Mouse (Mus musculus) limb, embryonic 12.5 days (tissue): Measurements from ENCODE around the gene Mdm4. TPM values are rescaled to one million over a fixed set of nuclear protein-coding genes. Genes with fewer than 3 reads are reported as not detected.
A peak's percentile ranks its signal among the peaks of the same experiment; 100 is the strongest.

ENCODE experiments used
- ATAC-seq: fragments of 200-750 bp; cut with Nextera tagmentation; 2 replicates; pipeline ENCODE4 v1.8.0; 2017; ENCODE audit warnings: low read depth, moderate TSS enrichment; ENCODE audit not compliant: insufficient number of reproducible peaks, insufficient read depth, low FRiP score, low TSS enrichment
- H3K27ac ChIP-seq: fragments of 300-500 bp; sonication (generic); 2 replicates; pipeline ENCODE4 v1.5.1; 2016; ENCODE audit warnings: mild to moderate bottlenecking, moderate library complexity
- H3K27me3 ChIP-seq: fragments of 300-500 bp; sonication (generic); 2 replicates; pipeline ENCODE4 v1.6.1; 2016; ENCODE audit warnings: mild to moderate bottlenecking, moderate library complexity
- H3K36me3 ChIP-seq: fragments of 300-500 bp; sonication (generic); 2 replicates; pipeline ENCODE4 v1.6.1; 2016; ENCODE audit warnings: mild to moderate bottlenecking, moderate library complexity
- H3K4me1 ChIP-seq: fragments of 300-500 bp; sonication (generic); replicated peaks from 2 replicates; pipeline ENCODE4 v1.6.1; 2016
- H3K4me2 ChIP-seq: fragments of 300-500 bp; sonication (generic); 2 replicates; pipeline ENCODE4 v1.6.1; 2016; ENCODE audit warnings: mild to moderate bottlenecking, moderate library complexity
- H3K4me3 ChIP-seq: fragments of 300-500 bp; sonication (generic); replicated peaks from 2 replicates; pipeline ENCODE4 v1.5.1; 2016; ENCODE audit warnings: mild to moderate bottlenecking
- H3K9ac ChIP-seq: fragments of 300-500 bp; sonication (generic); replicated peaks from 2 replicates; pipeline ENCODE4 v1.6.1; 2016; ENCODE audit warnings: mild to moderate bottlenecking, moderate library complexity
- H3K9me3 ChIP-seq: fragments of 300-500 bp; sonication (generic); 2 replicates; pipeline ENCODE4 v1.6.1; 2016; ENCODE audit warnings: mild to moderate bottlenecking, moderate library complexity
- WGBS: fragments of 180-500 bp; shearing (Covaris S2); methylation state at CpG from one replicate; pipeline ENCODE4 v1.1.7; 2016; 5-methylcytosine and 5-hydroxymethylcytosine counted together
- microRNA-seq: library from miRNA; unstranded; fragments of <30 nt; microRNA quantifications from one replicate; pipeline ENCODE4, GENCODE M21; 2017
- polyA plus RNA-seq: library from polyadenylated mRNA; unstranded; fragments of >200 nt; fragmentation: Nextera tagmentation; extraction: Ambion mirVana; gene quantifications from 2 replicates; pipeline ENCODE4 v1.2.1, GENCODE M21; 2016

Mdm4 gene
- polyA plus RNA-seq, 1 experiment from 2014 or later, result 46.7 TPM

- no peak overlapping the region for H3K4me2 ChIP-seq
- peaks cover 41% of the 10 kb centered on the region for H3K27me3 ChIP-seq
- no peaks in the 10 kb centered on the region for H3K36me3 ChIP-seq
- 55% methylated on average over 6 of the region's 6 CpGs for WGBS
- H3K4me1 ChIP-seq, result peaks cover 23% of the 10 kb centered on the region
- H3K9me3 ChIP-seq, result no peaks in the 10 kb centered on the region
- no peak overlapping the region for H3K4me3 ChIP-seq
- H3K27ac ChIP-seq, result no peak overlapping the region
- ATAC-seq, result no peak
- H3K9ac ChIP-seq, result no peak overlapping the region
These were observed 114.4 kb downstream of the Mdm4 start for GRCm38 (mm10) chr1:132915849-132916493.

- Histone ChIP-seq H3K4me2 (no peak overlapping the region), H3K27ac (no peak overlapping the region), H3K9ac (no peak overlapping the region), H3K4me3 (no peak overlapping the region), H3K27me3 (peaks cover 14% of the 10 kb centered on the region), H3K4me1 (peaks cover 17% of the 10 kb centered on the region), H3K9me3 (no peaks in the 10 kb centered on the region), H3K36me3 (no peaks in the 10 kb centered on the region)
- 18% methylated on average over 11 of the region's 11 CpGs for WGBS
- ATAC-seq, result peak; percentile 38; the same call in 1 of the 2 replicates
These were observed 119.8 kb downstream of the Mdm4 start for GRCm38 (mm10) chr1:132910414-132911041.

- H3K36me3 ChIP-seq, result no peaks in the 10 kb centered on the region
- no peak overlapping the region for H3K4me2 ChIP-seq
- no peak; the same call in 1 of the 2 replicates for ATAC-seq
- H3K9me3 ChIP-seq, result no peaks in the 10 kb centered on the region
- H3K4me3 ChIP-seq, result no peak overlapping the region
- H3K27me3 ChIP-seq, result peaks cover 14% of the 10 kb centered on the region
- H3K27ac ChIP-seq, result no peak overlapping the region
- 71% methylated on average over 1 of the region's 1 CpGs for WGBS
- H3K9ac ChIP-seq, result no peak overlapping the region
- peaks cover 17% of the 10 kb centered on the region for H3K4me1 ChIP-seq
These were observed 120.4 kb downstream of the Mdm4 start for GRCm38 (mm10) chr1:132909951-132910350.

Small RNA genes within 50 kb of the gene (microRNA-seq; reads per million reads assigned to microRNA genes)
- not detected for gene Gm44300

Other genes starting within 250 kb of the Mdm4 start
- gene Lrrn2, start 150.3 kb downstream of the Mdm4 start, polyA plus RNA-seq, result 3.8 and 4.0 TPM in 2 replicates
- 6.6 and 7.6 TPM in 2 replicates for gene Pik3c2b, start 15.1 kb upstream of the Mdm4 start, polyA plus RNA-seq
- 41.9 and 46.9 TPM in 2 replicates for gene Ppp1r15b, start 100.6 kb upstream of the Mdm4 start, polyA plus RNA-seq
- gene Plekha6, start 133.6 kb upstream of the Mdm4 start, polyA plus RNA-seq, result 1.6 and 2.5 TPM in 2 replicates